Mouse (Mus musculus) heart, adult 8-10 months (tissue): ENCODE measurements around the gene Ifrd1. TPM values are rescaled to one million over a fixed set of nuclear protein-coding genes. Genes with fewer than 3 reads are reported as not detected.

Source experiments
- DNase-seq: peaks from one replicate; pipeline ENCODE4 v3.0.0; 2022; ENCODE audit warnings: low spot score
- total RNA-seq, 4 experiments: library from RNA; stranded (reverse); gene quantifications; 2 replicates each; pipeline ENCODE4 v1.2.4; 2022

The Ifrd1 gene
- total RNA-seq, 4 experiments from 2014 or later: 69.0 to 89.2 (median 83.0) TPM

DNA sequence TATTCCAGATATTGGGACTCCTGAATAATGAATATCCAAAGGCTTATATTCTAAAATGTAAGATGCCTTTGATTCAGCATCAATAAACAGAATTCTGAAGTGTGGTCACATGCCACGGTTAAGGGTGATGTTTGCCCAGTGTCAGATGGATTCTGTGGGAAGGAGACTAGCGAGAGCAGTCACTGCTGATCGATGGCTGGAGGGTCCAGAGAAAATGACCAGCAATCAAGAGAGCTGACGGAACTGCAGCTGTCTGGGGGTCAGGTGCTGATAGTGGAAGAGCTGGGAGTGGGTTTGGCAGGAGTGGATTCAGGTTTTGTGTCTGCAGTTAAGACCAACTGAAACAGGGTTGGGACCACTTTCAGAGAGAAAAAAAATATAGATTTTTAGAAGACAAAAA, 5.1 kb downstream of the Ifrd1 start:
- no peak for DNase-seq

DNA sequence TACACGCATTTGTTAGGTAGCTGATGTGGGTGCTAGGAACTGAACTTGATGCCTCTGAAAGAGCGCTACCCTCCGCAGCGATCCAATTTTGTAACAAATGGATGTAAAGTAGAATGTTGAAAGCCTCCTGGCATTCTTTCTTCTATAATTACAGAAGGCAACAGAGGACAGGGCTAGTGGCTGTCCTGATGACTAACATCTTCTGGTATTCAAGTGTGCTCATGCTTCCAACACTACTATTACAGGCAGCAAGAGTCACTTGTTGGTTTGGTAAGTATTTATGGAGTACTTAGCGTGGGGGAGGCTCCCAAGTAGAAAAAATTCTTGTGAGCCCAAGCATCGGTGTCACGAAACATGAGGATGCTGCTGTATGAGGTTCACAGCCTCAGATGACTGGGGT, 9.1 kb downstream of the Ifrd1 start:
- DNase-seq: no peak

GRCm38 (mm10) chr12:40232231-40232630, 16.1 kb downstream of the Ifrd1 start:
- no peak for DNase-seq

GRCm38 (mm10) chr12:40231632-40232031, 16.7 kb downstream of the Ifrd1 start:
- no peak for DNase-seq

GRCm38 (mm10) chr12:40224171-40224880, 24.0 kb downstream of the Ifrd1 start:
- no peak for DNase-seq

GRCm38 (mm10) chr12:40223676-40224075, 24.6 kb downstream of the Ifrd1 start:
- peak; percentile 22 for DNase-seq

DNA sequence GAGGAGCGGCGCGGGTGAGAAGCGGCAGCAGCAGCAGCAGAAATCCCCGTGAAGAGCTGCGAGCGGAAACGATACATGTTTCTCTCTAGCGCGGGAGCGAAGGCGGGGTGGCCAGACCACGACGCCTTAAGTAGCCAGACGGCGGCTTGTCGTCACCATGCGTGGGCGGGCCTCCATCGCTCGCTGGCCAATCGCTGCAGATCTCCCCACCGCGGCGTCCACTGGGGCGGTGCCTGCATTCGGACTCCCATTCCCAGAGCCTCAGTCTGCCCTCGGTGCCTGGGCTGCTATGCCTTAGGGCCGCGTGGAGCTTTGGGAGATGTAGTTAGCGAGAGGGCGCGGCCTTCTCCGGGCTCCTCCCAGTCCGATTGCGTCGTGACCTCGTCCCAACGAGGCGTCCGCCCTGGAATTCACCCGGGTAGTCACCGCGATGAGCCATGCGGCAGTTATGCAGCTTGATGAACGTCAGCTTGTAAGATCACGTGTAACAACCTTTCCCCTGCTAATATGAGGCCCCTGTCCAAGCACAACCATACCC, 25.2 kb downstream of the Ifrd1 start:
- peak; percentile 98 for DNase-seq

- peak; percentile 96 for DNase-seq
Measured at GRCm38 (mm10) chr12:40222251-40223081, 25.8 kb downstream of the Ifrd1 start.

- no peak for DNase-seq
Measured at GRCm38 (mm10) chr12:40221611-40222010, 26.7 kb downstream of the Ifrd1 start.

GRCm38 (mm10) chr12:40220896-40221295, 27.4 kb downstream of the Ifrd1 start:
- DNase-seq: no peak

DNA sequence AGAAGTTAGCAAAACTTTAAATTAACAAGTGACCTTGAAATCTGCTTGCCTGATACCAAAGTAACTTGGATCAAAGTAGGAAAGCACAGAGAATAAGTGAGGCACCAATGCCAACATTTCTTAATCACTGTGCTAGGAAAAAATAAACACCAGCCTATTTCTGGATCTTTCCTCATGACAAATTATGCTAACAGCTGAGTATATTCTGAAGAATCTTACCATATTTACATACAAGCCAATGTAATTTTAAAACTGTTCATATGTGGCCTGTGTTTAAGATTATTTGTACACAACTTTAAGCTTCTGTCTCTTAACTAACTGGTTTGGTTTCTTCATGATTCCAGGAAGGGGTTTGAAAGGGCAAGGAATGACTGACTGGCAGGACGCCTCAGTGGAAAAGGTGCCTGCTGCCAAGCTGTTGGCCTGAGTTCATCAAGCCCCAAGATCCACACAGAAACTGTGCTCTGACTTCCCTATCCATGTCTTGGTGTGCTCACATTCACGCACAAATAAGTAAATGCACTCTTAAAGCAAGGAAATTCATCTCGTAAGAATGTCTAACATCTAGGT, 28.2 kb downstream of the Ifrd1 start:
- DNase-seq: peak; percentile 57

- DNase-seq: no peak
Measured at GRCm38 (mm10) chr12:40218430-40218945, 29.8 kb downstream of the Ifrd1 start.

DNA sequence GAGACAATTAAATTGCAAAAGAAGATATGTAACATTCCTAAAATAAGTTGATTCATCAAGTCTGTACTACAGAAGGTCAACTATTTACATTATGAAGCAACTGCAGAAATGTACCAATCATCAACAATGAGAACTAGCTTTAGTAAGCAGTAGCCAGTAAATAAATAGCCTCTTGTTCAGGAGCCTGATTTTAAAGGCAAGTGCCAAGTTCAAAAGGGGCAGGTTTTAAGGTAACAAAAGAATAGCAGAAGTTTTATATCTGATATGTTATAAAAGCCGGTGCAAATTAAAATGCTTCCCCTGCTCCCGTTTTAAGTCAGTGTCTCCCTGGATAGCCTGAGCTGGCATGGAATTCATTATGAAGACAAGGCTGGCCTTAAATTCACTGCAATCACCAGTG, 30.5 kb downstream of the Ifrd1 start:
- no peak for DNase-seq

GRCm38 (mm10) chr12:40214888-40215876, 33.1 kb downstream of the Ifrd1 start:
- no peak for DNase-seq

DNA sequence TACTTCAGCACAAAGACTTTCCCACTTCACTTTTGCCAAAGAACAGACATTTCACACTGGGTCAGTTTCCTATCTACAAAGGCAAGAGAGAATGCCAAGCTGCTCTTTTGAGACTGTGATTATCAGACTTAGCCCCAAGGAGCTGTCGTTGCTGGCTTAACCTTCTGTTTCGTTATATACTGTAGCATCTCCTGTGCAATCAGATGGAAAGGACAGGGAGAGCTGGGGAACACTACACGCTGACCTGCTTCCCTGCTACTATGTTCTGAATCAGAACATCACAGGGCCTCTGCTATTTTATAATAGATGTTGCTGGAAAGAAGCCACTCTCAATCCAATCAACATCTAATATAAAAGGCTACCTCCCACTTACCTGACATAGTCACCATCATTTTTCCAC, 39.3 kb downstream of the Ifrd1 start:
- no peak for DNase-seq

DNA sequence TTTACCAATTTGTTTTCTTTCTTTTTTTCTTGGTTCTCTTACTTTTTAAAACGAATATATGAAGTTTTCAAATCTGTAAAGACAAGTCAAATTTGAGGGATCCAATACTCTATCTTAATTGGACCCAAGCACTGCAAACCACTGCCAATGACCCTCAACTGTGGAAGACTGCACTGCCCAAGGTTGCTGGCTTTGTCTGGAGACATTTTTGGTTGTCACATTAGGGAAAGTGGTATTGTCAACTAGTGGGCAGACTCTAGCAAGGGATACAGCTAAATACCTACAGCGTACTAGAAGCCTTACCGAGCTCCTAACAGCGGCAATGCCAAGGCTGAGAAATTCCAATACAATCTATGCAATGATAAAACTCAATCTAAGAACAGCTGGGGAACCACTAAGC, 40.4 kb downstream of the Ifrd1 start:
- no peak for DNase-seq

- DNase-seq: no peak
Measured at GRCm38 (mm10) chr12:40202161-40203035, 45.9 kb downstream of the Ifrd1 start.

- DNase-seq: no peak
Measured at GRCm38 (mm10) chr12:40200484-40201235, 47.6 kb downstream of the Ifrd1 start.

DNA sequence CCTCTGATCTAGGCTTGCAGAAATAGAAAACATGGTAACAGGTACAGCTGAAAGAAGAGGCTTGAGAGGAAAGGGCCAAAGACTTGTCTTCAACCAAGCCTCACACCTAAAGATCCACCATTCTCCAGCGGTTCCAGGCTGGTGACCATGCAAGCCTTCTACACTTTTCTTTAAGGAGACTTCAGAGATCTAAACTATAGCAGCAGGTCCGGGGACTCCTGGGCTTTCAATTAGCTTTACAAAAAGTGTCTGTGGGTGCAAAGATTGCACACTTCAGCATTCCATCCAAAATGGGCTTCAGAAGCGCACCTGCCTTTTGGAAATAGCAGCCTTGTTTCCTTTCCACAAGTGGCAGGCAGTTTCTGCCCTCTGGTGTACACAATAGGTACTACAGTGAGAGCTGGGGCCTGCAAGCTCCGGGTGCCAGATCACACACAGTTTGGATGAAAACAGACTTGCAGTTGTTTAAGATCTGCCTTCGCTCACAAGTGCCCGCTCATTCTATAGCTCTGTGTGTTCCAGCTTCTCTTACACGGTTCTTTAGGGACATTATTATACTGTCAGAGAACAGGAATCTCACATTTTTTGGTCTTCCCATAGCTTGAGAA, 48.4 kb downstream of the Ifrd1 start:
- peak; percentile 75 for DNase-seq
